Mouse (Mus musculus): ENCODE measurements around the gene Myo6. TPM values are rescaled to one million over a fixed set of nuclear protein-coding genes. Genes with fewer than 3 reads are reported as not detected.
"Not testable (repeated sequence)": the region's sequence is repeated elsewhere in the genome, so short reads cannot be mapped to it uniquely, and the experiment has no call there.

Myo6 gene
- polyA plus RNA-seq, 1 experiment from 2014 or later, result 50.9 TPM

- Histone ChIP-seq H3K4me1 (replicated peaks; ENCODE audit: control insufficient read depth, insufficient read depth, low read length) (no peaks in the 10 kb centered on the region), H3K9me3 (ENCODE audit: control insufficient read depth) (no peaks in the 10 kb centered on the region), H3K4me2 (replicated peaks; ENCODE audit: low read depth) (no peak overlapping the region), H3K36me3 (ENCODE audit: control insufficient read depth, insufficient read depth) (peaks cover 39% of the 10 kb centered on the region), H3K27ac (ENCODE audit: low read depth, low read length) (no peak overlapping the region), H3K27me3 (replicated peaks; ENCODE audit: control insufficient read depth, insufficient read depth, low read length) (no peaks in the 10 kb centered on the region), H3K9ac (ENCODE audit: low read depth, low read length) (no peak overlapping the region), H3K4me3 (ENCODE audit: low read depth, low read length) (no peak overlapping the region)
- 93% methylated on average over 4 of the region's 4 CpGs for WGBS
- TF ChIP-seq CTCF (IDR thresholded peaks at IDR 0.05; ENCODE audit: low read depth), result no peak
- ATAC-seq, result no peak
Observed at GRCm38 (mm10) chr9:80306390-80306789, 141.6 kb downstream of the Myo6 start.

GRCm38 (mm10) chr9:80306853-80307252 is 142.0 kb downstream of the Myo6 start:
- ATAC-seq, result no peak
- Histone ChIP-seq H3K27me3 (replicated peaks; ENCODE audit: control insufficient read depth, insufficient read depth, low read length) (no peaks in the 10 kb centered on the region), H3K4me3 (ENCODE audit: low read depth, low read length) (no peak overlapping the region), H3K4me2 (replicated peaks; ENCODE audit: low read depth) (no peak overlapping the region), H3K27ac (ENCODE audit: low read depth, low read length) (no peak overlapping the region), H3K9me3 (ENCODE audit: control insufficient read depth) (no peaks in the 10 kb centered on the region), H3K9ac (ENCODE audit: low read depth, low read length) (no peak overlapping the region), H3K4me1 (replicated peaks; ENCODE audit: control insufficient read depth, insufficient read depth, low read length) (no peaks in the 10 kb centered on the region), H3K36me3 (ENCODE audit: control insufficient read depth, insufficient read depth) (peaks cover 36% of the 10 kb centered on the region)
- no peak for TF ChIP-seq CTCF (IDR thresholded peaks at IDR 0.05; ENCODE audit: low read depth)
- WGBS, result 81% methylated on average over 11 of the region's 11 CpGs

GRCm38 (mm10) chr9:80307629-80308028 is 142.8 kb downstream of the Myo6 start:
- Histone ChIP-seq H3K4me3 (ENCODE audit: low read depth, low read length) (no peak overlapping the region), H3K9ac (ENCODE audit: low read depth, low read length) (no peak overlapping the region), H3K4me2 (replicated peaks; ENCODE audit: low read depth) (no peak overlapping the region), H3K9me3 (ENCODE audit: control insufficient read depth) (no peaks in the 10 kb centered on the region), H3K27me3 (replicated peaks; ENCODE audit: control insufficient read depth, insufficient read depth, low read length) (no peaks in the 10 kb centered on the region), H3K4me1 (replicated peaks; ENCODE audit: control insufficient read depth, insufficient read depth, low read length) (no peaks in the 10 kb centered on the region), H3K27ac (ENCODE audit: low read depth, low read length) (no peak overlapping the region), H3K36me3 (ENCODE audit: control insufficient read depth, insufficient read depth) (peaks cover 36% of the 10 kb centered on the region)
- ATAC-seq, result no peak
- WGBS, result 92% methylated on average over 13 of the region's 13 CpGs
- no peak for TF ChIP-seq CTCF (IDR thresholded peaks at IDR 0.05; ENCODE audit: low read depth)

GRCm38 (mm10) chr9:80313610-80314009 is 148.8 kb downstream of the Myo6 start:
- no peak overlapping the region for H3K9ac ChIP-seq (ENCODE audit: low read depth, low read length)
- peaks cover 18% of the 10 kb centered on the region for H3K36me3 ChIP-seq (ENCODE audit: control insufficient read depth, insufficient read depth)
- TF ChIP-seq CTCF (IDR thresholded peaks at IDR 0.05; ENCODE audit: low read depth), result no peak
- H3K4me1 ChIP-seq (replicated peaks; ENCODE audit: control insufficient read depth, insufficient read depth, low read length), result no peaks in the 10 kb centered on the region
- no peaks in the 10 kb centered on the region for H3K27me3 ChIP-seq (replicated peaks; ENCODE audit: control insufficient read depth, insufficient read depth, low read length)
- H3K4me3 ChIP-seq (ENCODE audit: low read depth, low read length), result no peak overlapping the region
- ATAC-seq, result peak; percentile 80
- no peaks in the 10 kb centered on the region for H3K9me3 ChIP-seq (ENCODE audit: control insufficient read depth)
- 39% methylated on average over 5 of the region's 5 CpGs for WGBS
- no peak overlapping the region for H3K4me2 ChIP-seq (replicated peaks; ENCODE audit: low read depth)
- H3K27ac ChIP-seq (ENCODE audit: low read depth, low read length), result no peak overlapping the region

GRCm38 (mm10) chr9:80315922-80316321 is 151.1 kb downstream of the Myo6 start:
- 95% methylated on average over 6 of the region's 6 CpGs for WGBS
- no peaks in the 10 kb centered on the region for H3K9me3 ChIP-seq (ENCODE audit: control insufficient read depth)
- no peak overlapping the region for H3K4me2 ChIP-seq (replicated peaks; ENCODE audit: low read depth)
- H3K9ac ChIP-seq (ENCODE audit: low read depth, low read length), result no peak overlapping the region
- H3K27me3 ChIP-seq (replicated peaks; ENCODE audit: control insufficient read depth, insufficient read depth, low read length), result no peaks in the 10 kb centered on the region
- H3K36me3 ChIP-seq (ENCODE audit: control insufficient read depth, insufficient read depth), result no peaks in the 10 kb centered on the region
- no peak for ATAC-seq
- TF ChIP-seq CTCF (IDR thresholded peaks at IDR 0.05; ENCODE audit: low read depth), result no peak
- H3K4me1 ChIP-seq (replicated peaks; ENCODE audit: control insufficient read depth, insufficient read depth, low read length), result no peaks in the 10 kb centered on the region
- no peak overlapping the region for H3K27ac ChIP-seq (ENCODE audit: low read depth, low read length)
- H3K4me3 ChIP-seq (ENCODE audit: low read depth, low read length), result no peak overlapping the region

GRCm38 (mm10) chr9:80318027-80318426 is 153.2 kb downstream of the Myo6 start:
- Histone ChIP-seq H3K27me3 (replicated peaks; ENCODE audit: control insufficient read depth, insufficient read depth, low read length) (no peaks in the 10 kb centered on the region), H3K4me2 (replicated peaks; ENCODE audit: low read depth) (no peak overlapping the region), H3K4me1 (replicated peaks; ENCODE audit: control insufficient read depth, insufficient read depth, low read length) (no peaks in the 10 kb centered on the region), H3K9me3 (ENCODE audit: control insufficient read depth) (no peaks in the 10 kb centered on the region), H3K4me3 (ENCODE audit: low read depth, low read length) (no peak overlapping the region), H3K36me3 (ENCODE audit: control insufficient read depth, insufficient read depth) (no peaks in the 10 kb centered on the region), H3K9ac (ENCODE audit: low read depth, low read length) (no peak overlapping the region), H3K27ac (ENCODE audit: low read depth, low read length) (no peak overlapping the region)
- 64% methylated on average over 6 of the region's 6 CpGs for WGBS
- ATAC-seq, result no peak
- no peak for TF ChIP-seq CTCF (IDR thresholded peaks at IDR 0.05; ENCODE audit: low read depth)

- ATAC-seq, result peak; percentile 90
- H3K4me1 ChIP-seq (replicated peaks; ENCODE audit: control insufficient read depth, insufficient read depth, low read length); H3K27ac ChIP-seq (ENCODE audit: low read depth, low read length); H3K9ac ChIP-seq (ENCODE audit: low read depth, low read length); H3K9me3 ChIP-seq (ENCODE audit: control insufficient read depth); H3K36me3 ChIP-seq (ENCODE audit: control insufficient read depth, insufficient read depth); H3K4me2 ChIP-seq (replicated peaks; ENCODE audit: low read depth); H3K27me3 ChIP-seq (replicated peaks; ENCODE audit: control insufficient read depth, insufficient read depth, low read length); H3K4me3 ChIP-seq (ENCODE audit: low read depth, low read length): not testable (repeated sequence)
- WGBS, result 97% methylated on average over 2 of the region's 2 CpGs
Observed at GRCm38 (mm10) chr9:80321051-80321887, 156.4 kb downstream of the Myo6 start.

All from intestine, postnatal 0 days (tissue).